In the genomic region with DNA sequence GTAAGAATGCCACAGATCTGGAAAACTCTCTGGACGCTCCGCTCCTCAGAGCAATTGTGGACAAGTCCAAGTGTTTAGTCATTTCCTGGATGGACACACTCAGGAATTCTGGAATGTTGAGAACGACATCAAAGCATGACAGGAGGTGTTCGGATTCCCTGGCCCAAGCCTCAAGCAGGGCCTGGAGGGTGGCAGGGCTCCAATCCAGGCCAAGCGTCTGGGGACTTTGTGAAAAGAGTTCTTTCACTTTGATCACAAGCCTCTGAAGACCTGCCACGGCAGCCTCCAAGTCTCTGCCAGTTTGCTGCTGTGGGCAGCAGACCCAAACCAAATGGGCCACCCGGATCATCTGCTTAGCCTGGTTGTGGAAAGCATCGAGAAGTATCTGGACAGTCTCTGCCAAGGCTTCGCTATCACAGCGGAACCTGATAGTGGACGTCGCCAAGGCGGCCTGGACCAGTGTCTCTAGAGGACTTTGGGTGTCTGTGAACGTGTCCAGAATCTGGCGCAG, we compare ENCODE assay signal across 9 mouse cellular contexts. TPM values are rescaled to one million over a fixed set of nuclear protein-coding genes. Genes with fewer than 3 reads are reported as not detected.
DNase-seq lines count a peak whose midpoint lies in the region; ATAC-seq and TF ChIP-seq lines count a peak whose summit lies in the region.
"Had no signal": no experiment of that assay in that cellular context is flagged by ENCODE, and none has a peak within 500 bp of the region (broad histone marks: within the 10 kb centered on the region; RNA-seq: fewer than 3 reads in every experiment).

No protein-coding gene starts in this region.

- 41% methylated on average over 15 of the region's 15 CpGs for WGBS in neural tube, embryonic 11.5 days
- 26% methylated on average over 15 of the region's 15 CpGs for WGBS in forebrain, postnatal 0 days
- 34% methylated on average over 15 of the region's 15 CpGs for WGBS in liver, embryonic 14.5 days (ENCODE audit: insufficient replicate concordance)
- 31% methylated on average over 15 of the region's 15 CpGs for WGBS in stomach, embryonic 16.5 days

- no peak for TF ChIP-seq CTCF in forebrain, postnatal 0 days (IDR thresholded peaks at IDR 0.05; ENCODE audit: low read depth)
- TF ChIP-seq CTCF in liver, embryonic 14.5 days (IDR thresholded peaks at IDR 0.05; ENCODE audit: low read depth), result no peak

- peak overlapping the region; percentile 63 for H3K9ac ChIP-seq in neural tube, embryonic 11.5 days (ENCODE audit: low read length)
- peak overlapping the region; percentile 57 for H3K9ac ChIP-seq in forebrain, postnatal 0 days
- H3K9ac ChIP-seq in liver, embryonic 14.5 days (replicated peaks), result no peak overlapping the region
- peak overlapping the region; percentile 64 for H3K9ac ChIP-seq in stomach, embryonic 16.5 days (ENCODE audit: low read length)

- peaks cover 16% of the 10 kb centered on the region for H3K27me3 ChIP-seq in neural tube, embryonic 11.5 days (ENCODE audit: control insufficient read depth, insufficient read depth, low read length)
- H3K27me3 ChIP-seq in forebrain, postnatal 0 days (ENCODE audit: insufficient read depth, low read length), result peaks cover 5% of the 10 kb centered on the region; the same call in 1 of the 2 replicates
- peaks cover 30% of the 10 kb centered on the region for H3K27me3 ChIP-seq in liver, embryonic 14.5 days (ENCODE audit: control insufficient read depth, insufficient read depth, low read length)
- H3K27me3 ChIP-seq in stomach, embryonic 16.5 days (ENCODE audit: control insufficient read depth, insufficient read depth, low read length), result peaks cover 23% of the 10 kb centered on the region

- no peak overlapping the region for H3K27ac ChIP-seq in neural tube, embryonic 11.5 days (ENCODE audit: low read depth, low read length)
- no peak overlapping the region for H3K27ac ChIP-seq in forebrain, postnatal 0 days (ENCODE audit: low read depth, low read length)
- no peak overlapping the region for H3K27ac ChIP-seq in liver, embryonic 14.5 days
- H3K27ac ChIP-seq in stomach, embryonic 16.5 days (ENCODE audit: low read length), result no peak overlapping the region

- TF ChIP-seq EP300 in liver, embryonic 14.5 days (IDR thresholded peaks at IDR 0.05; ENCODE audit: low read depth), result no peak

- no peaks in the 10 kb centered on the region for H3K9me3 ChIP-seq in neural tube, embryonic 11.5 days (ENCODE audit: control insufficient read depth, low read length)
- no peaks in the 10 kb centered on the region for H3K9me3 ChIP-seq in forebrain, postnatal 0 days (ENCODE audit: low read length)
- no peaks in the 10 kb centered on the region for H3K9me3 ChIP-seq in liver, embryonic 14.5 days (ENCODE audit: control insufficient read depth, low read length)
- H3K9me3 ChIP-seq in stomach, embryonic 16.5 days (replicated peaks; ENCODE audit: control insufficient read depth, low read length), result no peaks in the 10 kb centered on the region

- peak overlapping the region; percentile 90 for H3K4me2 ChIP-seq in neural tube, embryonic 11.5 days (ENCODE audit: low read depth)
- H3K4me2 ChIP-seq in forebrain, postnatal 0 days (ENCODE audit: low read depth), result peak overlapping the region; percentile 96
- H3K4me2 ChIP-seq in liver, embryonic 14.5 days (ENCODE audit: low read depth), result peak overlapping the region; percentile 40
- peak overlapping the region; percentile 81 for H3K4me2 ChIP-seq in stomach, embryonic 16.5 days (ENCODE audit: low read depth, low read length)

- DNase-seq in cerebellum, adult 11-12 months, result no peak
- DNase-seq in neural tube, embryonic 11.5 days (ENCODE audit: low spot score), result no peak
- no peak for DNase-seq in neural tube, embryonic 10.5 days (ENCODE audit: extremely low spot score, low spot score)
- DNase-seq in forebrain, postnatal 0 days, result no peak
- DNase-seq in liver, embryonic 14.5 days (ENCODE audit: low read depth in 3 of 3, low spot score in 3 of 3), result no peak
- no peak for DNase-seq in left cerebral cortex, adult 11 months (ENCODE audit: low spot score)

- ATAC-seq in cerebellum, adult (ENCODE audit: insufficient number of reproducible peaks, low FRiP score, low TSS enrichment), result 0 out of 2 replicates have a peak, but pooled peaks have one; percentile 12
- no peak; the same call in 1 of the 2 replicates for ATAC-seq in neural tube, embryonic 11.5 days (ENCODE audit: insufficient read depth, low FRiP score, low TSS enrichment)
- ATAC-seq in forebrain, postnatal 0 days, result peak; percentile 38
- ATAC-seq in liver, embryonic 14.5 days (ENCODE audit: insufficient read depth), result no peak
- ATAC-seq in stomach, embryonic 16.5 days (ENCODE audit: insufficient read depth, low FRiP score), result no peak

- H3K4me3 ChIP-seq in neural tube, embryonic 11.5 days (ENCODE audit: low read depth, low read length), result peak overlapping the region; percentile 41
- peak overlapping the region; percentile 42 for H3K4me3 ChIP-seq in forebrain, postnatal 0 days (ENCODE audit: low read depth, low read length)
- H3K4me3 ChIP-seq in liver, embryonic 14.5 days (ENCODE audit: insufficient read depth in 1 of 2, low read depth in 2 of 2, low read length in 2 of 2), result no peak overlapping the region
- peak overlapping the region; percentile 43 for H3K4me3 ChIP-seq in stomach, embryonic 16.5 days (replicated peaks; ENCODE audit: low read length)

- no peaks in the 10 kb centered on the region; the same call in 1 of the 2 replicates for H3K4me1 ChIP-seq in neural tube, embryonic 11.5 days (ENCODE audit: control insufficient read depth, insufficient read depth, low read length)
- 0 out of 2 replicates have a peak, but pooled peaks cover 5% of the 10 kb centered on the region for H3K4me1 ChIP-seq in forebrain, postnatal 0 days (ENCODE audit: insufficient read depth)
- H3K4me1 ChIP-seq in liver, embryonic 14.5 days (replicated peaks; ENCODE audit: control insufficient read depth in 2 of 2, insufficient read depth in 2 of 2, low read length in 1 of 2), result no peaks in the 10 kb centered on the region
- peaks cover 5% of the 10 kb centered on the region for H3K4me1 ChIP-seq in stomach, embryonic 16.5 days (ENCODE audit: control insufficient read depth, insufficient read depth, low read length)

- H3K36me3 ChIP-seq in neural tube, embryonic 11.5 days (ENCODE audit: control insufficient read depth, insufficient read depth, low read length), result no peaks in the 10 kb centered on the region
- no peaks in the 10 kb centered on the region for H3K36me3 ChIP-seq in forebrain, postnatal 0 days (ENCODE audit: insufficient read depth)
- H3K36me3 ChIP-seq in liver, embryonic 14.5 days (replicated peaks; ENCODE audit: control insufficient read depth, insufficient read depth, low read depth), result no peaks in the 10 kb centered on the region
- no peaks in the 10 kb centered on the region for H3K36me3 ChIP-seq in stomach, embryonic 16.5 days (ENCODE audit: control insufficient read depth, insufficient read depth, low read length)

RNA-seq across cellular contexts. Expression of a gene that starts 9.5 kb away (rescaled TPM):
- polyA plus RNA-seq in neural tube, embryonic 11.5 days (2014; fragmentation: Nextera tagmentation; extraction: Ambion mirVana), result 0.19 and 0.24 TPM in 2 replicates
- 0.23 and 1.4 TPM in 2 replicates for total RNA-seq in forebrain, postnatal 0 days (2014; rRNA removed)
- 0.16 and 0.24 TPM in 2 replicates for polyA plus RNA-seq in forebrain, postnatal 0 days (2015; fragmentation: Nextera tagmentation; extraction: Ambion mirVana)
- 0.01 and 0.03 TPM in 2 replicates for polyA plus RNA-seq in liver, embryonic 14.5 days (2012; rRNA removed)
- 0.04 TPM in 1 of 2 replicates, not detected in the other for polyA plus RNA-seq in liver, embryonic 14.5 days (2014; fragmentation: Nextera tagmentation; extraction: Ambion mirVana)
- 0.06 and 0.10 TPM in 2 replicates for polyA plus RNA-seq in stomach, embryonic 16.5 days (2015; fragmentation: Nextera tagmentation; extraction: Ambion mirVana)
- polyA plus RNA-seq: C2C12 had no signal

RNA-seq across cellular contexts. Expression of a gene that starts 27.3 kb away (rescaled TPM):
- 19.6 and 21.3 TPM in 2 replicates for polyA plus RNA-seq in neural tube, embryonic 11.5 days (2014; fragmentation: Nextera tagmentation; extraction: Ambion mirVana)
- 66.0 and 66.2 TPM in 2 replicates for total RNA-seq in forebrain, postnatal 0 days (2014; rRNA removed)
- polyA plus RNA-seq in forebrain, postnatal 0 days (2015; fragmentation: Nextera tagmentation; extraction: Ambion mirVana), result 28.0 and 31.7 TPM in 2 replicates
- 1.1 and 1.2 TPM in 2 replicates for polyA plus RNA-seq in liver, embryonic 14.5 days (2012; rRNA removed)
- 1.5 TPM in 2 replicates for polyA plus RNA-seq in liver, embryonic 14.5 days (2014; fragmentation: Nextera tagmentation; extraction: Ambion mirVana)
- polyA plus RNA-seq in stomach, embryonic 16.5 days (2015; fragmentation: Nextera tagmentation; extraction: Ambion mirVana), result 12.0 and 13.1 TPM in 2 replicates

Comparison
In these comparisons a context has a peak if more than half of its experiments do, and no peak if none do; other contexts are left out.
1. ATAC-seq: peak in cerebellum, adult (single experiment) and forebrain, postnatal 0 days (single experiment); none in neural tube, embryonic 11.5 days (single experiment), liver, embryonic 14.5 days (single experiment) and stomach, embryonic 16.5 days (single experiment).
2. H3K4me2 ChIP-seq: peak in every context shown above with its lines; median percentile 96 in forebrain, postnatal 0 days; 90 in neural tube, embryonic 11.5 days; 81 in stomach, embryonic 16.5 days; 40 in liver, embryonic 14.5 days.
3. H3K4me3 ChIP-seq: peak in neural tube, embryonic 11.5 days (single experiment), forebrain, postnatal 0 days (single experiment) and stomach, embryonic 16.5 days (single experiment); none in liver, embryonic 14.5 days (0 of 2).